Mouse (Mus musculus) forebrain, postnatal 0 days (tissue): Measurements from ENCODE around the gene Trim27. TPM values are rescaled to one million over a fixed set of nuclear protein-coding genes. Genes with fewer than 3 reads are reported as not detected.

Experiments
- ATAC-seq: fragments of 200-750 bp; cut with Nextera tagmentation; 2 replicates; pipeline ENCODE4 v1.8.0; 2017; ENCODE audit warnings: mild to moderate bottlenecking, moderate library complexity
- DNase-seq: peaks from one replicate; pipeline ENCODE4 v3.0.0-alpha.2; 2015
- H3K27ac ChIP-seq: fragments of 300-500 bp; sonication (generic); 2 replicates; pipeline ENCODE4 v1.5.1; 2014; ENCODE audit warnings: low read depth, mild to moderate bottlenecking, antibody characterized with exemption, low read length, moderate library complexity, mixed read lengths
- H3K27me3 ChIP-seq: fragments of 300-500 bp; sonication (generic); 2 replicates; pipeline ENCODE4 v1.6.1; 2014; ENCODE audit warnings: mild to moderate bottlenecking, low read length, mixed read lengths; ENCODE audit not compliant: insufficient read depth
- H3K36me3 ChIP-seq: fragments of 300-500 bp; sonication (generic); 2 replicates; pipeline ENCODE4 v1.6.1; 2014; ENCODE audit warnings: mild to moderate bottlenecking, moderate library complexity; ENCODE audit not compliant: insufficient read depth
- H3K4me1 ChIP-seq: fragments of 300-500 bp; sonication (generic); 2 replicates; pipeline ENCODE4 v1.6.1; 2014; ENCODE audit warnings: antibody characterized with exemption; ENCODE audit not compliant: insufficient read depth
- H3K4me2 ChIP-seq: fragments of 300-500 bp; sonication (generic); 2 replicates; pipeline ENCODE4 v1.6.1; 2014; ENCODE audit warnings: low read depth, mild to moderate bottlenecking, moderate library complexity
- H3K4me3 ChIP-seq: fragments of 300-500 bp; sonication (generic); 2 replicates; pipeline ENCODE4 v1.5.1; 2014; ENCODE audit warnings: low read depth, low read length, mixed read lengths
- H3K9ac ChIP-seq: fragments of 300-500 bp; sonication (generic); 2 replicates; pipeline ENCODE4 v1.6.1; 2014; ENCODE audit warnings: mild to moderate bottlenecking
- H3K9me3 ChIP-seq: fragments of 300-500 bp; sonication (generic); 2 replicates; pipeline ENCODE4 v1.6.1; 2016; ENCODE audit warnings: low read length
- CTCF ChIP-seq: sonication (generic); IDR thresholded peaks from 2 replicates; pipeline ENCODE4 v1.5.1; 2016; ENCODE audit warnings: antibody characterized with exemption, control low read depth, low read depth
- WGBS: fragments of 180-500 bp; shearing (Covaris S2); extraction: QIAGEN DNeasy Blood & Tissue Kit; methylation state at CpG from one replicate; pipeline ENCODE4 v1.1.7; 2014; 5-methylcytosine and 5-hydroxymethylcytosine counted together
- polyA plus RNA-seq: library from polyadenylated mRNA; unstranded; fragments of >200 nt; fragmentation: Nextera tagmentation; extraction: Ambion mirVana; gene quantifications from 2 replicates; pipeline ENCODE4 v1.2.1, GENCODE M21; 2015
- total RNA-seq: library from RNA; depleted of rRNA; stranded (reverse); fragments of >200 nt; gene quantifications from 2 replicates; pipeline ENCODE4 v1.2.3, GENCODE M21; 2014

Trim27 gene
- total and polyA plus RNA-seq, 2 experiments from 2014 or later = 85.3 to 90.9 TPM

DNA sequence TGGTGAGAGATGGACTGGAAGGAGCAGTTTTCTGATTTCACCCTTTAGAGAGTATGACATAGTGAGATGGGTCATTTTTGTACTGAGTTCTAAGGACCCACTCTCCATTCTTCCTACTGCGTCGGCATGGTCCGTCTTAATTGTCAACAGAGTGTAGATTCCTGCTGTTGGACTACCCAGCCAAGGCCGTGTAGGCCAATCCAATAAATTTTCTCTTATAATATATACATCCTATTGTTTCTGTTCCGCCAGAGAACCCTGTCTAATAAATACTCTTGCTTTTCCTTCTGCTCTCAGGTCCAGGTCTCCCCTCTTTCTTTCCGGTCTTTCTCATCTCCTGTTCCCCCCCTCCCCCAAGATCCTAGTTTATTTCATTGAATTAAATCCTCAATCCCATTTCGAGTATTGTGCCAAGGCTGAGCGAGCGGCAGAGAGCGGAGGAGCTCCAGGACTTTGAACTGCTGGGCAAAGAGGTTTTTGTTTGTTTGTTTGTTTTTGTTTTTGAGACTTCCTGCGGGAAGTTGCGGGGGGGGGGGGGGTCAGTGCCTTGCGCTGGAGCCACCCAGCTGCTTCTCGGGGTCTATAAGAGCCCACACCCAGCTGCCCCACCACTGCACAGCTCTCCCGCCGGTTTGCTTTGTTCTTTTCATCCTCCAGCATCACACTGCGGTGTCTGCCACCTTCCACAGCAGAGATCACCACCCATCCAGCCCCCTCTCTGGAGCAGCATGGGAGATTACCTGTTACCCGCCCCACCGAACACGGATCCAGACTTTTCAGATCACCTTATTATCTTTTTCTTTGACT, 42.6 kb downstream of the Trim27 start:
- Histone ChIP-seq H3K4me3 (peak overlapping the region; percentile 47), H3K9me3 (no peaks in the 10 kb centered on the region), H3K4me1 (peaks cover 11% of the 10 kb centered on the region), H3K9ac (peak overlapping the region; percentile 60), H3K36me3 (no peaks in the 10 kb centered on the region), H3K27me3 (no peaks in the 10 kb centered on the region; the same call in 1 of the 2 replicates), H3K4me2 (peak overlapping the region; percentile 46), H3K27ac (peak overlapping the region; percentile 86)
- no peak for TF ChIP-seq CTCF
- ATAC-seq = peak; percentile 92
- peak; percentile 61 for DNase-seq
- WGBS = under 1% methylated on average over 20 of the region's 20 CpGs

DNA sequence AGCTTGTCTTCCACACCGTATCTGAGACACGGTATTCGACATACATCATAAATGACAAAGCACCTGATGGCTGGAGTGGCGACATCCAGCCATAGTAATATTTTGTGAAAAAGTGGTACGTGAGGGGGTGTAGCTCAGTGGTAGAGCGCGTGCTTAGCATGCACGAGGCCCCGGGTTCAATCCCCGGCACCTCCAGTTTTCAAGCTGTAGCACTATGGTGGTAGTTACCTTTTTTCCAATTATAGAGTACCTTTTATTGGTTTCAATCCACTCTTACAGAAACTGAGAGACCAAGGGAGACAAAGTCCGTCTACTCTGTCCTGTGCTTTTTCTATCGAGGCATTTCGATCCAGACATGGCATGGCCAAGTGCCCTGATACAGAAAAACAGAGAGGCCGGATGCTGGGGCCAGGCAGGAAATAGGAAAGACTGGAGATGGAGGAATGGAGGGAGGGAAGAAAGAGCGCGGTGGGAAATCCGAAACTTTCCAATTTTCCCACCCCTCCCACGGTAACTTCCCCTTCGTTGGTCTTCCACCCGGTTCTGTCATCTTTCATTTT, 43.3 kb downstream of the Trim27 start:
- 0% methylated on average over 20 of the region's 20 CpGs for WGBS
- ATAC-seq = peak; percentile 96

DNA sequence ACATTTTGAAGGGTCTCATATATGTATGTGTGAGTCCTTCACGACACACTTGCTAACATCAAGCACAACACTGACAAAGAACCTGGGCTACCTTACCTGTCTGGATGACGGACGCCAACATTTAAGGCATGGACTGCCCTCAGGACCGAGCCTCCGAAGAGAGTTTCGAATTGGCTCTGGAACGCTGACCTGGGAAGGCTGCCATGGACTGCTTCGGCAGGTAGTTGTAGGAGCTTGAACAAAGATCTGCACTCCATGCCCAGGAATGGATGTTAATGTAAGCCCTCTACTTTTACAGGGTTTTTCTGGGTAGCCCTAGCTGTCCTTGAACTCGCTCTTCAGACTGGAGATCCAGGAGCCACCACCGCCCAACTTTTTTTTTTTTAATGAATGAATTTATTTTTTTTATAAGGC, 44.0 kb downstream of the Trim27 start:
- Histone ChIP-seq H3K36me3 (no peaks in the 10 kb centered on the region), H3K4me3 (peak overlapping the region; percentile 47), H3K9ac (0 out of 2 replicates have a peak overlapping the region, but pooled peaks have one; percentile 60), H3K4me2 (peak overlapping the region; percentile 46), H3K9me3 (no peaks in the 10 kb centered on the region), H3K27me3 (no peaks in the 10 kb centered on the region; the same call in 1 of the 2 replicates), H3K4me1 (peaks cover 11% of the 10 kb centered on the region), H3K27ac (no peak overlapping the region)
- DNase-seq = peak; percentile 9
- TF ChIP-seq CTCF = no peak
- no peak for ATAC-seq
- WGBS = 3% methylated on average over 10 of the region's 10 CpGs

More for the DNA sequence above, 43.3 kb downstream of the Trim27 start:
- Histone ChIP-seq H3K4me3 (peak overlapping the region; percentile 47), H3K9ac (peak overlapping the region; percentile 60), H3K27ac (peak overlapping the region; percentile 86), H3K4me2 (peak overlapping the region; percentile 46), H3K9me3 (no peaks in the 10 kb centered on the region), H3K27me3 (no peaks in the 10 kb centered on the region; the same call in 1 of the 2 replicates), H3K36me3 (no peaks in the 10 kb centered on the region), H3K4me1 (peaks cover 11% of the 10 kb centered on the region)
- no peak for TF ChIP-seq CTCF
- peak; percentile 96 for DNase-seq

DNA sequence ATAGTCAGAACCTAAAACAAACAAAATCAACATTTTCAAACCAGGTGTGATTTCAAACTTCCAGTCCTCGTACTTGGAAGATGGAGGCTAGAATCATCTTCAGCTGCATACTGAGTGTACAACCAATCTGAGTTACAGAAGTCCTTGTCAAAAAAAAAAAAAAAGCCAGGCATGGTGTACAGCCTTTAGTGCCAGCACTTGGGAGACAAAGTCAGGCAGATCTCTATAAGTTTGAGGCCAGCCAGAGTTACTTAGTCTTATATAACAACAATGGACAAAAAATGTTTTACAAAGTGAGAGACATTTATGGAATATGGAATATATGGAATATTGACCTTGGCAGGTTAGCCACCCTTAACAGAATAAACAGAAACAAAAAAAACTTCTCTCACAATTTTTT, 45.1 kb downstream of the Trim27 start:
- H3K4me1 ChIP-seq = peaks cover 11% of the 10 kb centered on the region
- 93% methylated on average over 1 of the region's 1 CpGs for WGBS
- H3K9ac ChIP-seq = no peak overlapping the region
- H3K27ac ChIP-seq = no peak overlapping the region
- H3K4me3 ChIP-seq = no peak overlapping the region
- ATAC-seq (no peak), DNase-seq (no peak)
- H3K9me3 ChIP-seq = no peaks in the 10 kb centered on the region
- H3K27me3 ChIP-seq = no peaks in the 10 kb centered on the region; the same call in 1 of the 2 replicates
- no peak for TF ChIP-seq CTCF
- no peaks in the 10 kb centered on the region for H3K36me3 ChIP-seq
- no peak overlapping the region for H3K4me2 ChIP-seq

DNA sequence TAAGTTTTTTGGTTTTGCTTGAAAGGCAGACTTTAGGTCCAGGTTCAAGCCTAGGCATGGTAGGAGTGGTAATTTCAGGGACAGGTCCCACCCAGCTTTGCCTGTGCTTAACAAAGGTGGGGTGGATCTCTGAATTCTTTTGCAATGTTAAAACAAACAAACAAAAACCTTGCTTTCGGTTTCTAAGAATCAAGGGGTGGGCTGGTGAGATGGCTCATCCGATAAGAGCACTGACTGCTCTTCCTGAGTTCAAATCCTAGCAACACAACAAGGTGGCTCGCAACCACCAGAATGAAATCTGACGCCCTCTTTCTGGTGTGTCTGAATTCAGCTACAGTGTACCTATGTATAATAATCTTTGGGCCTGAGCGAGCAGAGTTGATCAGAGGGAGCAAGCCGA, 46.0 kb downstream of the Trim27 start:
- Histone ChIP-seq H3K36me3 (no peaks in the 10 kb centered on the region), H3K9ac (no peak overlapping the region), H3K27me3 (no peaks in the 10 kb centered on the region), H3K4me3 (no peak overlapping the region), H3K27ac (no peak overlapping the region), H3K4me2 (no peak overlapping the region), H3K9me3 (no peaks in the 10 kb centered on the region), H3K4me1 (peaks cover 11% of the 10 kb centered on the region)
- no peak for TF ChIP-seq CTCF
- DNase-seq (no peak), ATAC-seq (no peak)
- 80% methylated on average over 6 of the region's 6 CpGs for WGBS

DNA sequence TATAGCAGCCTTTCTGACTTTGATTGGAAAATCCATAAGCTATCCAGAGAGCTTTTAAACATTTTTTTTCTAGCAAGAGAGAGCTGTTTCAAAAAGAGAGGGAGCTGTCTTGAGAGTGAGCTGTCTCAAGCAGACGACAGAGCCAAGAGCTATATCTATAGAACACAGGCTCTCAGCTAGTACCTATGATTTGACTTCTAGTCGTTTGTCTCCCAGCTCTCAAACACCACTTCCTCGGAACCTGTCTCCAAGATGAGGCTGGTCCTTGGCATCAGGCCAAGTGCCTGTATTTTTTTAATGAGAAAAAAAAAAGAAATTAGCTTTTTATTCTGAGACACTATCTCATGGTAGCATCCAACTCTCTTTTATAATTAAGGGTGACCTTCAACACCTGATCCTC, 46.8 kb downstream of the Trim27 start:
- Histone ChIP-seq H3K9me3 (no peaks in the 10 kb centered on the region), H3K4me2 (no peak overlapping the region), H3K4me3 (no peak overlapping the region), H3K27ac (no peak overlapping the region), H3K36me3 (no peaks in the 10 kb centered on the region), H3K27me3 (no peaks in the 10 kb centered on the region), H3K9ac (no peak overlapping the region), H3K4me1 (peaks cover 10% of the 10 kb centered on the region)
- DNase-seq = no peak
- WGBS = 38% methylated on average over 3 of the region's 3 CpGs
- ATAC-seq = no peak
- no peak for TF ChIP-seq CTCF
